Mouse (Mus musculus) left cerebral cortex, adult 8-10 months (tissue): Measurements from ENCODE around the gene Cd99l2. TPM values are rescaled to one million over a fixed set of nuclear protein-coding genes. Genes with fewer than 3 reads are reported as not detected.

Experiments
- microRNA-seq, 2 experiments: library from miRNA; unstranded; fragments of <30 nt; microRNA quantifications; one replicate each; pipeline ENCODE4 v1.2.0; 2022
- total RNA-seq, 4 experiments: library from RNA; stranded (reverse); gene quantifications; 2 replicates each; pipeline ENCODE4 v1.2.4; 2022

Cd99l2 gene
- total RNA-seq, 4 experiments from 2014 or later: 69.5 to 74.9 (median 71.7) TPM

Small RNA genes within 50 kb of the gene (microRNA-seq; reads per million reads assigned to microRNA genes)
- 0 reads per million in 2 experiments for gene Gm23945

Other genes with a start within 250 kb of the Cd99l2 start
- gene Mtmr1, start 128.1 kb downstream of the Cd99l2 start, total RNA-seq: 10 to 100 TPM; 30.7 to 36.8 (median 34.5) TPM
- gene Hmgb3, start 63.1 kb upstream of the Cd99l2 start, total RNA-seq: 10 to 100 TPM; 33.4 to 46.0 (median 44.5) TPM
- 1 to 10 TPM in 1 of 4 experiments, under 1 TPM in 2, not detected in 1; 0.78 to 1.4 (median 0.87) TPM for gene Gpr50, start 170.8 kb upstream of the Cd99l2 start, total RNA-seq